Mouse (Mus musculus): Measurements from ENCODE around the gene Akr1c14.
A peak's percentile ranks its signal among the peaks of the same experiment; 100 is the strongest.
"Not testable (repeated sequence)": the region's sequence is repeated elsewhere in the genome, so short reads cannot be mapped to it uniquely, and the experiment has no call there.

The Akr1c14 gene

DNA sequence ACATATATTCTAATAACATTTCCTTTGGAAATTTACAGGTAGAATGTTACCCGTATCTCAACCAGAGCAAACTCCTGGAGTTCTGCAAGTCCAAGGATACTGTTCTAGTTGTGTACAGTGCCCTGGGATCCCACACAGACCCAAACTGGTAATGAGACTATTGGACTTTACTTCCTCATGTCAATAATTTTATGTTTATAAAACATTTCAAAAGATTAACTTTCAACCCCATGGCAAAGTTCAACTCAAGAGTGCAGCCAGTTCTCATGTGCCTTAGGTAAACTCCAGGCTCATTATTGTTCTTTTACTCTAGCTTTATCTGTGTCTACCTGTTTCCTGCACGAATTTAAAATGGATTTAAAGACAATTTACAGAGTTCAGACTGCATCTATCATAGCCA lies at the start of gene Akr1c14:
TSS of gene Akr1c14 (plus strand) at position 293 of the 400 bp plus-strand sequence.
- DNase-seq, result no peak

DNA sequence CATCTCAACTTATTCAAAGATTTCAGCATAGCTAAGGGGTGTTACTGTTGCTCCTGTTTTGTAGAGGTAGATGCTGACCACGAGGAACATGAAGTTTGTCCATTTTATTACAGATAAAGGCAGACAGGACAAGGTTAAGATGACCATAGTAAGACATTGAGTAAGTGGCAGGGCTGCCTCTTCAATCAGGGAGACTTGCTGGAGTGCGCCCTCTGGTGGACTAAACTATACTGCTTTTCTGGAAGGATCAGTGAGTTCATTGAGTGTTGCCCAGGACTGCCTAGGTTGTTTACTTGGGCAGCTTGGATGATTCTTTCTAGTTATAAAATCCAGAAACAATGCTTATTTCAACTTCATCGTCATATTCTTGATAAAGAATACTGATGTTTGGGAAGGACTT lies 47.1 kb upstream of the Akr1c14 start:
- peak; percentile 44 to 51 for DNase-seq

DNA sequence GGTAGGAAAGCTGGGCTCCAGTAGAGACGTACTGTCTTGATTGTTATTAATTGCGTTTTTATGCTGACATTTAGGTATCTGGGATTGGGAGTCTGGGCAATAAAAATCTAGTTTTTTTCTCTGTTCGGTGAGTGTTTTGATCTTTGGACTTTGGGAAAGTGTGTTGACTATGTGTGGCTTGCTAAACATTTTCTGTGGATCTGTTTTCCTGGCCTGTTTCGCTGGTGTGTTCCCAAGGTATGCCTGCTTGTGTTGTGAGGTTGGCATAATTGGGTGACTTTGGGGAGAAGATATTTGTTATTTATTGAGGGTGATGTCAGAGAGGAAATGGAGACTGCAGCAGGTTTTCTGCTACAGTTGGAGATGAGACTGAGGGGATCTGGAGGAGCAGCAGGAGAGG lies 38.0 kb upstream of the Akr1c14 start:
- DNase-seq, result no peak

DNA sequence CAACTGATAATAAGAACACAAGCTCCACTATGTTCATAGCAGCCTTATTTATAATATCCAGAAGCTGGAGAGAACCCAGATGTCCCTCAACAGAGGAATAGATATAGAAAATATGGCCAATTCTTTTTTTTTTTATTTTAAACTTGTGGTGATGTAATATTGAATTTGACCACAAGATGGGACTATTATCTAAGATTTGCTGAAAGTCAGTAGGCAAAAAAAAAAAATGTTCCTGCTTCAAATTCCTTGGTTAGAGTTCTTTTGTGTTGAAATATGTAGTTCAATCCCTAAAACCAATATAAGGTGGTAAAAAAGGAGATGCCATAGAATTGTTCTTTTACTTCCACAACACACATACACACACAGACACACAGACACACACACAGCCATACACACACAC lies 35.0 kb upstream of the Akr1c14 start:
- no peak for DNase-seq

DNA sequence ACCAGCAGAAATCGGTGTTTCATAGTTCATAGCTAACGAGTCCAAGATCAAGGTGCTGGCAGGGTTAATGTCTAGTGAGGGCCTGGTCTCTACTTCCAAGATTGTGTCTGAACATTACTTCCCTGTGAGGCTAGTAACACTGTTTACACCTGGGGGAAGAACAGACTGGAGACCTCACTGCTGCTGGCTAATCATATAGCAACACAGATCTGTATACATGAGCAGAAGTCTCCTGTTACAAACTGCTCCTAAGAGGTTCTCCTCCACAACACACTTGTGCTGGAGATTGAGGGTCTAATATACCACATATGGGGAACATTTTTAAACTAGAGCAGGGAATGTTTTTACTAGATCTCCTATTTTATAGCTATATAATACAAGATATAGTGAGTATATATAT lies 18.9 kb upstream of the Akr1c14 start:
- DNase-seq, result no peak

DNA sequence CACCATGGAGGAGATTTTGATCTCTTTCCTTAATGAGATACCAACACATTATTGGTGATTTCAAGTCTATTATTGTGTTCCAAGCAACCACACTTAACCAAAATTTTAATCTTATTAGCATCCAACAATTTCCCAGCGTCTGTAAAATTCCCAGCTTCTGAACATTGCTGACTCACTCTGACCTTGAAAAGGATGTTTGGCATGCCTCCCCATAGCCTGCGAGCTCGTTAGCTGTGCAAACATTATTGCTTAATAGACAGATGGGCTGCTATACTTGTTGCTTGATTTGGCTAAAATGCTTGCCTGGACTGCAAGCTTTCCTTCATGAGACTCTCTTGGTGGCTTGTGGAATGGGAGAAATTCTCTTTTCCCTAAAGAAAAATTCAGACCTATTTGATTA lies 16.3 kb upstream of the Akr1c14 start:
- DNase-seq, result no peak

DNA sequence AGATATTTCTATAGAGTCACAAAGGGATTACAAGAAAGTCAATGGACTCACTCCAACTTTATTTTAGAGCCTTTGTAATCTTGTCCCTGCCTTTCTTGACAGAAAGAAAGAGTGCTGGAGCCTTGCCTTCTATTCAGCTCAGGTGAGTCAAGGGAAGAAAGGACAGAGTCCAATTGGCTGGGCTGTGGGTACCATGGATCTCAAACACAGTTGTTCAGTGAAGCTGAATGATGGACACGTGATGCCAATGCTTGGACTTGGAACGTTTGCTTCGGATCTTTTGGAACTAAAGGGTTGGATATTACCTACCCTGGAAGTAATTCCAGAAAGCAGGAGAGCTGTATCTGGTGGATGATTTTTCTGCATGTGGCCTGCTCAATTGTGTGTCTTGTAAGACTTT lies 13.8 kb upstream of the Akr1c14 start:
- no peak for DNase-seq

DNA sequence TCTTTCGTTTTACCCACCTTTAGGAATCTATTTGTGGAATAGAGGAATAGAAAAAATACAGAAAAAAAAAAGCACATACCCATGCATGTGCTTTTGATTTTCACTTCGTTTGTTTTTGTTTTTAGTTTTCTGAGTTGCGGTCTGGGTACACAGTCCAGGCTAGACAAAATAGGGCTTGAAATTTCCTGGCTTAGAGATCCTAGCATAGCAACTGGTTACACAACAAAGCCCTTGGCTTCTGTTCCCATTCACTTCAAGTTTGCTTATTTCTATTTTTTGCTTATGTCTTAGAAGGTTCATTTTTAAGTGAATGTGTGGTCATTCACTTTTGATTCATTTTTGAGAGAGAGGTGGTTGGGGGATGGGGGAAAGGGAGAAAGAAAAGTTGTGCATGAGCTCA lies 2.7 kb upstream of the Akr1c14 start:
- no peak for DNase-seq

DNA sequence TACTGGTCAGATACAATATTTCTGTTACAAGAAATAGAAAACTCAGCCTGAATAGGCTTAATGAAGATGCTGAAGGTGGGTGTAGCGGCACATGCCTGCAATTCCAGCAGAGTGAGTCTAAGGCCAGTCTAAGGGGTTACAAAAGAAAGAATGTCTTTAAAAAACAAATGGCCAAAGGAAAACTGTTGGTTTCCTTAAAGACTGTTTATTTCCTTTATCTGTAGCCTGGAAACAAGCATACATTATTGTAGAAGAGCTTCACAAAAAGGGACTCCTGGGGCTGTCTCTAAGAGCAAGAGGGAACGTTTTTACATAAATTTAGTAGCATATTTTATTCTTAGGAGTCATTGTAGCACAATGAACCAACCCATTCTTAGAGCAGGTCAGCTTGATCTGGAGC lies 2.0 kb upstream of the Akr1c14 start:
- no peak for DNase-seq

DNA sequence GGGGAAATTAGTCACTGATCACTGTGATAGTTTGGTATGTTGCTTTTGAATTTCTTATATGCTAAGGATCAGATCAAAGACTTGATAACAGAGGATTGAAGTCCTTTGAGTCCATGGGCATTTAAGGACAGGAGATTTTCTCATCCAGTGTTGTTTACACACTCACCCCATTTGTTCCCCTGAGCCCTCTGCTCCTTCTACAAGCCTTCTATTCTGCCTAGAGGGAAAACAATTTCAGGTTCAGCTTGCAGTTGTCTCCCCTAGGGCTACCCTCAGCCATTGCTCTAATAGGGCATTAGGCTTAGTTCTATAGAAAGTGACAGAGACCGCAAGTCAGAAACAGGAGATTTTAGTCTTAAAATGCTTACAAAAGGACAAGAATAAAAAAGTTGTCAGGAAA lies 585 bp upstream of the Akr1c14 start:
- no peak for DNase-seq

DNA sequence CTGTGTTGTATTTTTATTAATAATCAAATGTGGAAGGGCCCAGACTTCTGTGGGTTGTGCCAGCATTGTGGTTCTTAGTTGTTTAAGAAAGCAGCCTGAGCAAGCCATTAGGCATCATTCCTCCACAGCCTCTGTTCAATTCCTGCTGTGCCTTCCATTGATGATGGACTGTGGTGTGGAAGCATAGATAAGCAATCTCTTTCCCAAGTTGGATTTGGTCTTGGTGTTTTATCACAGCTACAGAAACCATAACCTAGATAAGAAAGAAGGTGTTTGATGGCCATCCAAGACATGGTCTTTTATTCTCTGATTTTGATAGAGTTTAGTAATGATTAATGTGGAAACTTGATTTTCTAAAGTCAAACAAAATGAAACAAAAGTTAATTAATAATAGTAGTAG lies 844 bp downstream of the Akr1c14 start:
- DNase-seq, result no peak

DNA sequence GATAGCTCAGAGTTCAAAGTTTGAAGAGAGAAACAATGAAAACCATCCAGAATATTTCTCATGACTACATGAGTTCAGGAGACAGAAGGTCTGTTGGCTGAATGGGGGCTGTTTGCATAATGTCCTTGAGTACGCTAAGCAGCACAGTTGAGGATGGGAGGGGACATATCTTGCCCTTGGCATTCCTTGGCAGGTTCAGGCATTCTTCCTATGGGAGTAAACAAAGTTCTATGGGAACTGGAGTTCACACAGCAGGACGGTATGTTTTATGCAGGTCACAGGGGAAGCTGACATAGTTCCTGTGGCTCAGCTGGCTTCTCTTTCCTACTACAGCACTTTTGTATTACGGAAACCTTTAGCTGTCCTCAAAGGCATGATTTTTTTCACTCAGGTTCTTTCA lies 6.6 kb downstream of the Akr1c14 start:
- DNase-seq, result no peak

DNA sequence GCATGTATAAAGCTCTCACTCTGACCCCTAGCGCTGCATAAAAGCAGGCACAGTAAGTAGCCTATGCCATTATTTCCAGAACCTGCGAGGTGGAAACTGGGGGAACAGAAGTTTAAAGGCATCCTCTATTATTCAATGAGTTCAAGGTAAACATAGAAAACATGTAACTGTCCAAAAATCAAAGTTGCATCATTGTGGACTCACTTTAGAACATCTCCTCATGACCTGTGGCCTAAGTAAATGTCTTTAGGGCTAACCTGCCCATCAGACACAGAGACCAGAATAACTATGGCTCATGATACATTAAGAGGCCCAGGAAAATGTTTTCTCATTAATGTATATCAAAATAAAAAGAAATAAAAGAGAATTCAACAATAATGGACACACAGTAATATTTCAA lies 7.4 kb downstream of the Akr1c14 start:
- DNase-seq, result no peak

DNA sequence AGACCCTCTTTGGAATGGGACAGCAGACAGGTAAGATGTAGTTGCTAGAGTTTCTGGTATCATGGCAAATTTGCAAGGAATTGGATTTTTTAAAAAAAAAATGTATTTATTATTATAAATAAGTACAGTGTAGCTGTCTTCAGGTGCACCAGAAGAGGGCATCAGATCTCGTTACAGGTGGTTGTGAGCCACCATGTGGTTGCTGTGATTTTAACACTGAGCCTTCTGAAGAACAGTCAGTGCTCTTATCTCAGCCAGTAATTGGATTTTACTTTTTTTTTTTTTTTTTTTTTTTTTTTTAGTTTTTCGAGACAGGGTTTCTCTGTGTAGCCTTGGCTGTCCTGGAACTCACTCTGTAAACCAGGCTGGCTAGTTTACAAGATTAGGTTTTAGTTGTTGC lies 9.4 kb downstream of the Akr1c14 start:
- not testable (repeated sequence) for DNase-seq

DNA sequence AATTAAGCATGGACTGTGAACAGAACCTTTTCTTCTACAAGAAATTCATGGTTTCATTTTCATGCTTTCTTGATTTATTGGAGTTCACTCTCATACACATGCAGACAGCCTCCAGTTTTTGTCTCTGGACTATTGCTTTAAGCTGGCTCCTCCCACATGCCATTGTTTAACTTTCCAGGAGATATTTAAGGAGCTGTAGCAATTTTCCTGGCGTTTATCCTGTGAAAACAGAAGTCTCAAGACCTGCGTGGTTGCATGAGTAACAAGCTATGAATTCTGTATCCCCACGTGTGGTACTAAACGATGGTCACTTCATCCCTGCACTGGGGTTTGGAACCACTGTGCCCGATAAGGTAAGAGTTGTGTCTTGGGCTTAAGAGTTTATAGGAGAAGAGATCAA lies 10.6 kb downstream of the Akr1c14 start:
- no peak for DNase-seq

DNA sequence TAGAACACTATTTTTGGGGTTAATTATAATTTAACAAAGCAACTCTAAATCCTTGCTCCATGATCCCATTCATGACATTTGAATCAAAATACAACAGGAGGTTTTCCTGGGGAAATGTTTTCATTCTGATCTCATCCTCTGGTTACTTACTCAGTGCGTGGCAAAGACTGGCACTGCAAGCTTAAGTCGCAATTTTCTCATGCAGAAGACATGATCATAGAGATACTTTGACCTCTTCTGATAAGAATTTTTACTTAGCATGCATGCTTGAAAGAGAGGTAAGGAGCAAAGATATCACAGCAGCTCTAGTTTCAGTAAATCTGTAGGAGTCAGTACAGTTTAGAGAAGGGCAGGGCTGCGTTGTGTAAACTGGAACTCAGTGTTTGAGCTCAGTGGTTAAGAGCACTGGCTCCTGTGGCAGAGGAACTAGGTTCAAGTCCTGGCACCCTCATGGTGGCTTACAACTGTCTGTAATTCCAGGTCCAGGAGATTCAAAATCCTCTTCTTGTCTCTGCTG lies 11.5 kb downstream of the Akr1c14 start:
- no peak for DNase-seq

DNA sequence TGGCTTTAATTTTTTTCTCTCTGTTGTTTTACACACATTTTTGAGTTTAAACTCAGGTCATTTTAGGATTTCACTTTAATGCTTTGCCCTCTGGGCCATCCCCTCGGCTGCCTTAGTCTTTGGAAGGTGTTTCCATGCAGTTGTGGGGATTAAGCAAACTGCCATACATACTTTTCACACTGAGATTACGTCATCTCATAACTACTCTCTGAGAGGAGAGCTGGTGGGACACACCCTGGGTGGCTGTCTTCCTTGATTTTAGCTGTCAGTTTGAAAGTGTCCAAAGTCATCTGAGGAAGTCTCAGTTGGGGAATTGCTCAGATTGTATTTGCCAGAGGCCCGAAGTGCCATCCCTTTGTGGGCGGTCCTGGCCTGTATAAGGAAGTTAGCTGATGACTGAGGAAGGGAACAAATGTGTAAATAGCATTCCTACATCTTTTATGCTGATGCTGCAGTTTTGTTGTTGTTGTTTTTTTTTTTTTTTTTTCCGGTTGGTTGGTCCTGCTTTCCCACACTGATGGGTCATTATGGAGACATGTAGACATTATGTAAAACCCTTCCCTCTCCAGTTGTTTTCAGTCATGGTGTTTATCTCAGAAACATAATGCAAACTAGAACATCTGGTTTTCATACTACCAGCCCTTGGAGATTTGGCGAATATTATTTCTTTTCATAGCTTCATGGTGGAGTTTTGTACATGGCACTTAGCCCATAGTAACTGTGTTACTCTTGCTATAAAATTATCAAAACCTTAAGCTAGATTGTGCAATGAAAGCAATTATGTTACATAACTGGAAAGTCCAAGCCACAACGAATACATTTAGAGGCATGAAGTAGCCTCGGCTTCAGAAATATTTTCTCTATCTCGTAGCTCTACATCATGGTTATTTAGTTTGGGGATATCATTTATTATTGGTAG lies 28.0 kb downstream of the Akr1c14 start:
- no peak for DNase-seq

DNA sequence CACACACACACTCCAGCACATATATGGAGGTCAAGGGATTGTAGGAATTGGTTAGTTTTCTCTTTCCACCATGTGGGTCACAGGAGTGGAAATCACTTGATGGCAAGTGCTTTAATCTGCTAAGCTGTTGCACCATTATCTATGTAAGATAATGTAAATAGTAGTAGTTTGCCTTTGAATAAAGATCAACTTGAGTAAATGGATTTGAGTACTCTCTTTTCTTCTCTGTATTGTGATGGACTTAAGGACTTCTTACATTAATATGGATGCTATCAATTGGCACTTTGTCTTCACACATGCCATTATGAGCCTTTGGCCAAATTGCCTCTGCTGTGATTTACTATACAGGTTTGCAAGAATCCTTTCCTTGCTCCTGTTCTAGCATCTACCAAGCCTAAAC lies 31.1 kb downstream of the Akr1c14 start:
- no peak for DNase-seq

DNA sequence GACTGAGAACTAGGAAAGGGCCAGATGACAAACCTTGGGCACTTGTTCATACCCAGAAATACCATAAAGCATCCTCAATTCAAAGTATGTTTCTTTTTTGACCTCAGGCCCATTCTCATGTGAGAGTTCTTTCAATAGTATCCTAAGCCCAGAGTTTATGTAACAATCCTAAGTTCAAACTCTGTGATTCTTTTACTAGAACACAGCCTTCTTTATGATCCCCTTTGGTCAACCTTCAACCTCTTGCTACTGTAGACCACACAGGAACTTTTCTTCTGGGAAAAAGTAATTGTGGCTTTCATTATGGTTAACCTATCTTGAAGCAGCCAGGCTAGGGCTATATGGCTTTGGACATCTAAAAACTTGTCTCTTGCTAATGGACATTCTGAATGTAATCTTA lies 52.9 kb downstream of the Akr1c14 start:
- DNase-seq, result no peak

DNA sequence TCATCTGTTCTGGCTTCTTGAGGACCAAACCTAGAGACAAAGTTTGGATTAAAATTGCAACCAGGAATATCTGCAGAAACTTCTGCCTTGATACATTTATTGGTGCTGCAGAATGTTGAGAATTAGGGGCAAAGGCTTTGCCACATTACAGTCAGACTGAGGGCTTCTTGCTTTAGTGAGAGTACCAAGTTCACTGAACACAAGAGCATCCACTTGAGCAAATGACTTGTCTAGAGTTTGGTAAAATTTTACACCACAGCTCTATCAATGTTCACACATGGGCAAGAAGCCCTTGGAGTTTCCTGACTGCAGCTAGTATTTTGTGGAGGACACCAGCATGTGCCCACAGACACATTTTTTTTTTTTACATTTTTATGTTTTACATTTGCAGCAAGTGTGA lies 53.9 kb downstream of the Akr1c14 start:
- DNase-seq, result no peak

DNA sequence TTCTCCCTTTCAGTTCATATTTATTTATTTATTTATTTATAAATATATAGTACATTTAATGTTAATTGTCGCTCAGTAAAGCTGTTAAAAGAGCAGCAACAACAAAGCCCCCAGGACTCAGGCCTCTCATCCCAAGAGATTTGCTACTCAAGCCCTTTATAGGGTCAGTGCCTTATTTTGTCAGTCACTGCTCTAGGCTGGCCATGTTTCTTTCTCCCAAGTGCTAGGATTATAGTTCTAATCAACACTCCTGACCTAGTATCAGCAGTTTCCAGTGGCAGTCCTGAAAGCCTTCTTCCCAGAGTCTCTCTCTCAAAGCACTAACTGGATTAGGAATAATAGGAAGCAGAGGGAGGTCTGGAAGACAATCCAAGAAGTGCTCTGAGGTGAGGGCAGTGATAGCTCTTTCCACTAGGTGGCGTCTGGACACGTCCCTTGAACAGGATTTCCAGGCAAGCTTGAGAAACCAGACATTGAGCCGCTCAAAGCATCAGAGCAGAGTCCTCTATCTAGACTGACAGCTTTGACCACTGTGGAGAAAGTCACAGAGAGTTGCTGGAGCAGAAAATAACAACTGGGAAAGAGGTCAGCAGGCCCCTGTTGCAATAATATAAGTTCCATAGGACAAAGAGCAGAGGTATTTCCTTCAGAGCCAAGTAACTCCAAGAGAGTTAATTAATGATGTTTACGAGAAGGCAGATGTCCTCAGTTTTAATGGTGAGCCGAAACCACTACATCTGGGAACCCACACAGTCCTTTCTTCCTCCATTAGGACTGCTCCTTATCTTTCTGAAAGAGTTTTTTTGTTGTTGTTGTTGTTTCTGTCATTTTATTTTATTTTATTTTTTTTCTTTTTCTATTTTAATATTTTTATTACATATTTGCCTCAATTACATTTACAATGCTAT lies 61.7 kb downstream of the Akr1c14 start:
- DNase-seq, result peak; percentile 31

DNA sequence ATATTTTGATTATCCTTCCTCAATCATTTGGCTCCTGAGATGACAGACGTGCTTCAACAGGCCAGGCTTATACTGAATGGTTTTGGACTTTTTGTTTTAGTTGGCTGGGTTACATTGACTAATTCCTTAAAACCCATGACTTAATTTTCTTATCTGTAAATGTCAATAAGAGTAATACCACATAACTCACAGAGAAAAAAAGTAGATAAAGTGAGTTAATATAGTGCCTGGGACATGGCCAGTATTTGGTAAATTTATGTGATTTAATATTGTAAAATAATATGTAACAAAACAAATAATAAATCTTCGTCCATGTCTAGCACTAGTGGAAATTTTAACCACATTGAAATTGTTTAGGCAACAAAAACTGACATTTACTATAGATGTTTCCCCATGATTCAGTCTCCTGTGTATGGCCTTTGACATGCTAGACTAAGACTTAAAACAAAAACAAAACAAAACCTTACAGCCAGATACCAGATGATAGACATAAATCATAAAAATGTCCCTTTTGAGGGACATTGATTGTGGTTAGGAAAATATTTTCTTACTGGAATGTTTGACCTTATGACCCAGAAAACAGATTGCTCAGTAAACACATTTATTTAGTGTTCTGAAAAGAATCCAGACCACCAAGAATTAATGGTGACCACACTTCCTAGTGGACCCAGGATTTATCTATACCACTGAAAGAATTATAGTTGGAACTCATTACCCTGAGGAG lies 70.5 kb downstream of the Akr1c14 start:
- no peak for DNase-seq

DNA sequence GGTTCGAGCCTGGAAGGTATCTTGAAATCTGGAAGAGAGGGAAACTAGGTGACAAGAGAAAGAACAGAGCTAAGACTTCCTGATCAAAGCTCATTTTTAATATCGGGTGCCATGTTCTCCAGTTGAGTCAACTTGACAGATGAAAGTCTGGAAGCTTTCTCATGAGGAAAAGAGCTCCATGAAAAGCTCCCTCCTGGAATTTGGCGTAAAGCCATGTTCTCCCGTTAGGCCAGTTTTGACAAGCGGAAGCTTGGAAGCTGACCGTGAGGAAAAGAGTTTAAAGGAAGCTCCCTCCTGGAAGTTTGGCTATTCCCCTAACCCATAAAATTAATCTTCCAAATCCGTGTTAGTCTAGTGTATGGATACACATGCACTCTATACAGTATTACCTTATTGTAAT lies 74.3 kb downstream of the Akr1c14 start:
- no peak for DNase-seq
